21 mouse cellular contexts compared by ENCODE assay signal in genomic region chr2:160545527-160545926, GRCm38 (mm10).
DNase-seq lines count a peak whose midpoint lies in the region; ATAC-seq lines count a peak whose summit lies in the region.
"Had no signal": no experiment of that assay in that cellular context is flagged by ENCODE, and none has a peak within 500 bp of the region (broad histone marks: within the 10 kb centered on the region; RNA-seq: fewer than 3 reads in every experiment).

No protein-coding gene starts in this region.

- H3K27me3 ChIP-seq in embryonic facial prominence, embryonic 14.5 days (replicated peaks; ENCODE audit: control insufficient read depth, insufficient read depth, low read length), result no peaks in the 10 kb centered on the region
- H3K27me3 ChIP-seq in heart, embryonic 10.5 days (ENCODE audit: insufficient read depth, poor library complexity, severe bottlenecking), result no peaks in the 10 kb centered on the region
- no peaks in the 10 kb centered on the region for H3K27me3 ChIP-seq in liver, embryonic 11.5 days (replicated peaks; ENCODE audit: control insufficient read depth, insufficient read depth, low read length)
- H3K27me3 ChIP-seq: embryonic facial prominence, embryonic 13.5 days; heart, embryonic 12.5 days; hindbrain, embryonic 15.5 days; kidney, embryonic 15.5 days; megakaryocyte, embryonic 14.5 days; midbrain, embryonic 15.5 days had no signal

- H3K4me3 ChIP-seq in embryonic facial prominence, embryonic 14.5 days (ENCODE audit: low read depth, low read length), result no peak overlapping the region
- H3K4me3 ChIP-seq in heart, embryonic 10.5 days, result no peak overlapping the region
- H3K4me3 ChIP-seq in liver, embryonic 11.5 days (ENCODE audit: low read depth, low read length), result no peak overlapping the region
- H3K4me3 ChIP-seq: embryonic facial prominence, embryonic 13.5 days; heart, embryonic 12.5 days; hindbrain, embryonic 15.5 days; kidney, embryonic 15.5 days; megakaryocyte, embryonic 14.5 days; midbrain, embryonic 15.5 days had no signal

- H3K4me1 ChIP-seq in embryonic facial prominence, embryonic 14.5 days (ENCODE audit: control insufficient read depth, insufficient read depth, low read length), result peaks cover 4% of the 10 kb centered on the region; the same call in 1 of the 2 replicates
- H3K4me1 ChIP-seq in heart, embryonic 10.5 days, result no peaks in the 10 kb centered on the region
- no peaks in the 10 kb centered on the region for H3K4me1 ChIP-seq in liver, embryonic 11.5 days (replicated peaks; ENCODE audit: control insufficient read depth, insufficient read depth, low read length)
- H3K4me1 ChIP-seq: heart, embryonic 12.5 days; hindbrain, embryonic 15.5 days; megakaryocyte, embryonic 14.5 days; midbrain, embryonic 15.5 days had no signal

- WGBS in embryonic facial prominence, embryonic 14.5 days, result 16% methylated on average over 3 of the region's 4 CpGs
- WGBS in heart, embryonic 10.5 days, result 18% methylated on average over 4 of the region's 4 CpGs
- 27% methylated on average over 4 of the region's 4 CpGs for WGBS in liver, embryonic 11.5 days

- H3K27ac ChIP-seq in embryonic facial prominence, embryonic 14.5 days (replicated peaks; ENCODE audit: low read depth, low read length), result no peak overlapping the region
- no peak overlapping the region for H3K27ac ChIP-seq in heart, embryonic 10.5 days
- no peak overlapping the region for H3K27ac ChIP-seq in liver, embryonic 11.5 days (ENCODE audit: low read depth, low read length)
- H3K27ac ChIP-seq: embryonic facial prominence, embryonic 13.5 days; hindbrain, embryonic 15.5 days; kidney, embryonic 15.5 days; midbrain, embryonic 15.5 days had no signal

- ATAC-seq in embryonic facial prominence, embryonic 14.5 days (ENCODE audit: low read depth), result peak; percentile 47; the same call in 1 of the 2 replicates
- no peak for ATAC-seq in liver, embryonic 11.5 days (replicated peaks; ENCODE audit: low FRiP score)
- ATAC-seq: forebrain, postnatal 0 days; intestine, embryonic 16.5 days; midbrain, embryonic 15.5 days had no signal

- H3K9ac ChIP-seq in embryonic facial prominence, embryonic 14.5 days (ENCODE audit: low read depth, low read length), result no peak overlapping the region
- no peak overlapping the region for H3K9ac ChIP-seq in liver, embryonic 11.5 days (ENCODE audit: low read depth, low read length)
- H3K9ac ChIP-seq: embryonic facial prominence, embryonic 13.5 days; forebrain, postnatal 0 days; heart, embryonic 12.5 days; hindbrain, embryonic 15.5 days; kidney, embryonic 15.5 days; midbrain, embryonic 15.5 days had no signal

- no peaks in the 10 kb centered on the region for H3K9me3 ChIP-seq in embryonic facial prominence, embryonic 14.5 days (ENCODE audit: control insufficient read depth, low read length)
- no peaks in the 10 kb centered on the region for H3K9me3 ChIP-seq in heart, embryonic 10.5 days
- no peaks in the 10 kb centered on the region for H3K9me3 ChIP-seq in liver, embryonic 11.5 days (ENCODE audit: control insufficient read depth, low read length)
- H3K9me3 ChIP-seq: embryonic facial prominence, embryonic 13.5 days; heart, embryonic 12.5 days; hindbrain, embryonic 15.5 days; kidney, embryonic 15.5 days; megakaryocyte, embryonic 14.5 days; midbrain, embryonic 15.5 days had no signal

- no peaks in the 10 kb centered on the region for H3K36me3 ChIP-seq in embryonic facial prominence, embryonic 14.5 days (ENCODE audit: control insufficient read depth, insufficient read depth, low read length)
- H3K36me3 ChIP-seq in heart, embryonic 10.5 days, result no peaks in the 10 kb centered on the region
- H3K36me3 ChIP-seq in liver, embryonic 11.5 days (ENCODE audit: control insufficient read depth, insufficient read depth, low read length), result no peaks in the 10 kb centered on the region
- H3K36me3 ChIP-seq: embryonic facial prominence, embryonic 13.5 days; G1E; heart, embryonic 12.5 days; hindbrain, embryonic 15.5 days; kidney, embryonic 15.5 days; midbrain, embryonic 15.5 days had no signal

- DNase-seq in cerebellum, postnatal 14 days, result peak; percentile 10 to 28
- no peak for DNase-seq in cerebellum, adult 18-20 months
- peak; percentile 12 for DNase-seq in testis, postnatal 10 days (ENCODE audit: low spot score)
- DNase-seq in testis, postnatal 14 days (ENCODE audit: low spot score), result no peak
- DNase-seq in embryonic facial prominence, embryonic 14.5 days (ENCODE audit: low spot score), result peak; percentile 74
- DNase-seq in heart, embryonic 10.5 days (ENCODE audit: low spot score), result no peak
- no peak for DNase-seq in liver, embryonic 11.5 days (ENCODE audit: low spot score)
- DNase-seq in heart, adult 11 months, result no peak
- DNase-seq: forebrain, postnatal 0 days; heart, postnatal 14 days; layer of hippocampus, postnatal 36 days; lung, adult 18-20 months; thymus, postnatal 25 days had no signal

- no peak overlapping the region for H3K4me2 ChIP-seq in embryonic facial prominence, embryonic 14.5 days (ENCODE audit: low read depth, low read length)
- no peak overlapping the region for H3K4me2 ChIP-seq in liver, embryonic 11.5 days
- H3K4me2 ChIP-seq: embryonic facial prominence, embryonic 13.5 days; heart, embryonic 12.5 days; hindbrain, embryonic 15.5 days; kidney, embryonic 15.5 days; midbrain, embryonic 15.5 days had no signal

Comparison
In these comparisons a context has a peak if more than half of its experiments do, and no peak if none do; other contexts are left out.
1. DNase-seq: peak in cerebellum, postnatal 14 days (2 of 2), testis, postnatal 10 days (single experiment) and embryonic facial prominence, embryonic 14.5 days (single experiment); none in cerebellum, adult 18-20 months (0 of 2), testis, postnatal 14 days (single experiment), heart, embryonic 10.5 days (single experiment), liver, embryonic 11.5 days (single experiment) and heart, adult 11 months (single experiment).